Mouse (Mus musculus) C3H10T1/2 (cell line): Measurements from ENCODE around the gene Rmi1. TPM values are rescaled to one million over a fixed set of nuclear protein-coding genes. Genes with fewer than 3 reads are reported as not detected.

Experiments used
- polyA plus RNA-seq, 2 experiments: library from polyadenylated mRNA; unstranded; fragments of >200 nt; fragmentation: generic; extraction: Trizol; gene quantifications; one replicate each; pipeline ENCODE4 v1.2.1; 2012; ENCODE audit warnings: missing spikeins in 2 of 2

Rmi1 gene
- 1 to 10 TPM in 1 of 2 experiments, under 1 TPM in 1; 0.75 to 6.8 TPM for polyA plus RNA-seq

DNA sequence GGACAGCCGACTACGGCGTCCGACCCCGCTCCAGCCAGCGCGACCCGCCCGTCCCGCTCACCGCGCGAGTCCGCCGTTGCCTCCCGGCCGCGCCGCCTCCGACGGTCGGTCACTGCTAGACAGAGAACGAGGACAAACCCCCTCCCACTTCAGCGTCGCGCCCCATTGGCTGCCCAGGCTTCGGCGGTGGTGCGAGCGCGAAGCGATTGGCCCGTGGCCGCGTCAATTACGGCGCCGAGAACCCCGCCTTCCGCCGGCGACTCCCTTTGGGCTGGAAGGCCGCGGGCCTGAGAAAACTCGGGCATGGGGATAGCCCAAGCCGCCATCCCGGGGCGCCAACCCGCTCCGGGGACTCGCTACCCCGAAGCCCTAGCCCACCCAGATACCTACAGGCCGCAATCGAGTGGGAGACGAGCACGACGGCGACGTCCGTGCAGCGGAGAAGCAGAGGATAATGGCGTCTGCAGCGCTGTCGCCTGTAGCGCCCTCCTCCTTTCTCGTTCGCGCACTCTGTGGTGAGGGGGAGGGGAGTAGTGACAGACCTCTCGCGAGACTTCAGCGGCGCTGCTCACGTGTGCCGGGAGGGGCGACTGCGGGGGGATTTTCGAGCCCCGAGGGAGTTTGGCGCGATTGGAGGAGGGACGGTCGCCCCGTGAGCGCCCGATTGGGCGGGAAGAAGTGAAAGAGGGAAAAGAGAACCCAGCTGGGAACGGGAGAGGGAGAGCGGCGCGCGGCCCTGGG is at the start of gene Rmi1:
TSS of gene Rmi1 (plus strand) at position 246 of the 741 bp plus-strand sequence.

DNA sequence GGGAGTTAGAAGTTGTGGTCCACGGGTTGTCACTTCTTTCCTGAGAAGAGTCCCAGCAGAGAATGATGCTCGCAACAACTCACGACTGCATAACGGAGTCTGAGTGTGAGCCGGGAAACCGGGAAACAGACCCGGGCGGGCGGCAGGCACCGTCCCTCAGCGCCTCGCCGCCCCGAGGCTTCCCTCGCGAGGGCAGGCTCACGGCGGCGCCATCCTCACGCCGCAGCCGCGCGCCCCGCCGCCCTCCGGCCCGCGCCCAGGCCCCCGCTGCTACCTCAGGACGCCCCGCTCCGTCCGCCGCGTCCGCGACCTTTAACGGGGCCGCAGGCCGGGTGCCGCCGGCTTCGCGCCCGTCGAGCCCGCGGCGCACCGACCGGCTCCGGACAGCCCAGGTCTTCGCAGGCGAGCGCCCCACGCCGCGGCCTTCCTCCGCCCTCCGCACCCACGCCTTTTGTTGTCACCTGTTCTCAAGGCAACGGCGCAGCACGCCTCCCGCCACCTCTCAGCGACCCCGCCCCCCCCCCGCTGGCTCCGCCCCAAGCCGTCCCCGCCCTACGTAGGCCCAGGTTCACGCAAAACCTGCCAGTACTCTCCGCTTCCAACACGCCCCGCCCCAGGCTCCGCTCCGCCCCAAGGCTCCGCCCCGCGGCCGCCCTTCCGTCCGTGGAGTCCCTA is 43.3 kb upstream of the Rmi1 start, which contains the start of gene Kif27:
TSS of gene Kif27 (minus strand) at position 494 of the 675 bp plus-strand sequence.

DNA sequence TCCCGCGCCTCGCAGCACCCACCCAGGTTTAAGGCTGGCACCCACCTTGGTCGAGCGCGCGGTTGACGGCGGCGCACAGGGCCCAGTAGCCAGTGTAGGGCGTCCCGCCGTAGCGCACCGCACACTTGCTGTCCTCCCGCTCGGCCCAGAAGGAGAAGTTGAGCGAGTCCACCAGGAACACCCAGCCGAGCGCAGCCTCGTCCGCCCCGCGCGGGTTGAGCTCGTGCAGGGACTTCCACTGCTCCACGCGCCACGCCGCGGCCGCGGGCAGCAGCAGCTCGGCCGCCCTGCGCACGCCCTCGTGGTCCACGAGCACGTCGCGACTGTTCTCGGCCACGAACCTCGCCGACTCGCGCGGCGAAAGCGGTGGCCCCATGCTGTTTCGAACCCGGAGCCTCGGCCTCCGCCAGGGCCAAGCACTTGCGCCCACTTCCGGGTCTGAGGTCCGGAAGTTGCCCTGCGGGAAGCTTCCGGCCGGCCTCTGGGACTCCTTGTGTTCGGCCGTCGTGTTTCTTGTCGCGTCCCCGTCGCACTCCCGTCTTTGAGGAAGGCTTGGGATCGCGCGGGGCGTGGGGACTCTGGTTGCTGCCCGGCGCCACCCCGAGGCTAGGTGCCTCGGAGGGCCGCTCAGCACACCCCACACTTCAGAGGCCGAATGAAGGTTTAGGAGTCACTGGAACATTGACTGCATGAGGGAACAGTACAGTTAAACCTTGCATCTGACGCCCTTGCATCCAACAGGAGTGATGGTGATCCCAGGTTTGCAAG is 17.1 kb upstream of the Rmi1 start, which contains the start of gene 2210016F16Rik:
TSS of gene 2210016F16Rik (minus strand) at position 447 of the 768 bp plus-strand sequence.

GRCm38 (mm10) chr13:58403243-58403642 is 1.2 kb downstream of the Rmi1 start, which contains the start of gene Hnrnpk:
TSS of gene Hnrnpk (minus strand) at chr13:58403343.

Other genes with a start within 250 kb of the Rmi1 start
- 10 to 100 TPM; 36.5 to 40.7 TPM for gene Idnk, start 244.6 kb upstream of the Rmi1 start, polyA plus RNA-seq
- 10 to 100 TPM; 11.7 to 38.7 TPM for gene Ubqln1, start 186.6 kb upstream of the Rmi1 start, polyA plus RNA-seq
- gene Gkap1, start 126.5 kb upstream of the Rmi1 start, polyA plus RNA-seq = 10 to 100 TPM in 1 of 2 experiments, 1 to 10 TPM in 1; 4.9 to 34.0 TPM
- under 1 TPM in 1 of 2 experiments, not detected in 1; 0.01 TPM for gene Kif27, start 43.1 kb upstream of the Rmi1 start, polyA plus RNA-seq
- gene 2210016F16Rik, start 17.0 kb upstream of the Rmi1 start, polyA plus RNA-seq = under 1 TPM; 0.01 to 0.17 TPM
- 100 to 1,000 TPM; 111 to 275 TPM for gene Hnrnpk, start 1.1 kb downstream of the Rmi1 start, polyA plus RNA-seq
- under 1 TPM; 0.01 TPM for gene Slc28a3, start 208.6 kb downstream of the Rmi1 start, polyA plus RNA-seq